Mouse (Mus musculus): Measurements from ENCODE around the gene Chrdl2. TPM values are rescaled to one million over a fixed set of nuclear protein-coding genes. Genes with fewer than 3 reads are reported as not detected.
"Not testable (repeated sequence)": the region's sequence is repeated elsewhere in the genome, so short reads cannot be mapped to it uniquely, and the experiment has no call there.

Gene Chrdl2
- total and polyA plus RNA-seq, 3 experiments = 0.05 TPM; not detected in 2

DNA sequence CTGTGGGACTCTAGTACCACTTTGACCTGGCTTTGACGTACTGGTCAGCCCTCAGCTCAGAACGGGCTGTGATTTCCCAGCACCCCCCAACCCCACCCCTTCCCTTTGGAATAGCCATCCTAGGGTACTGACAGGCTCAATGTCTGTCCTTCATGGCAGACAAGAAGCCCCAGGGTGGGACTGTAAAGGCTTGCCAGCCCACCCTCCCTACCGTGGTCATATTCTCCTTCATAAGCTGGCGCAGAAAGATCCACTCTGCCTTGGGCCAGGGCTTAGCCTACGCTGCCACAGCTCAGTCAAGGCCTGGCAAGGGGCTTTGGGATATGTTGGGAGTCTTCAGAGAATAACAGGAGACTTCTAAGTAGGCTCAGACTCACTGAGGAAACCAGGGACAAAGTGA is 37.1 kb downstream of the Chrdl2 start:
- Histone ChIP-seq H3K9me3 (replicated peaks) (no peaks in the 10 kb centered on the region), H3K36me3 (replicated peaks) (no peaks in the 10 kb centered on the region), H3K4me3 (ENCODE audit: low read depth, low read length) (no peak overlapping the region), H3K27me3 (ENCODE audit: insufficient read depth, low read length) (peaks cover 21% of the 10 kb centered on the region), H3K4me1 (ENCODE audit: insufficient read depth, low read depth, low read length) (no peaks in the 10 kb centered on the region)
- no peak for ATAC-seq (ENCODE audit: extremely low read depth, insufficient number of reproducible peaks, low FRiP score, poor library complexity, severe bottlenecking)
- DNase-seq (ENCODE audit: low spot score) = no peak
- TF ChIP-seq CTCF (IDR thresholded peaks at IDR 0.05; ENCODE audit: low read depth, low read length) (no peak), GATA2 (IDR thresholded peaks at IDR 0.05; ENCODE audit: borderline replicate concordance, low read depth, low read length) (no peak)

- ATAC-seq (ENCODE audit: extremely low read depth, insufficient number of reproducible peaks, low FRiP score, poor library complexity, severe bottlenecking) (no peak), DNase-seq (ENCODE audit: low spot score) (no peak)
- H3K27me3 ChIP-seq (ENCODE audit: insufficient read depth, low read length) = peaks cover 25% of the 10 kb centered on the region
- H3K4me1 ChIP-seq (ENCODE audit: insufficient read depth, low read depth, low read length) = no peaks in the 10 kb centered on the region
- no peaks in the 10 kb centered on the region for H3K9me3 ChIP-seq (replicated peaks)
- no peak overlapping the region for H3K4me3 ChIP-seq (ENCODE audit: low read depth, low read length)
- no peaks in the 10 kb centered on the region for H3K36me3 ChIP-seq (replicated peaks)
- TF ChIP-seq POLR2AphosphoS5 (IDR thresholded peaks at IDR 0.05; ENCODE audit: insufficient replicate concordance, low read depth, low read length) (no peak), GATA1 (IDR thresholded peaks at IDR 0.05; ENCODE audit: borderline replicate concordance, low read length) (no peak), GATA2 (IDR thresholded peaks at IDR 0.05; ENCODE audit: borderline replicate concordance, low read depth, low read length) (no peak), TAL1 (conservative IDR thresholded peaks at IDR 0.05; ENCODE audit: low read depth, low read length) (no peak), CTCF (IDR thresholded peaks at IDR 0.05; ENCODE audit: low read depth, low read length) (no peak)
Observed at GRCm38 (mm10) chr7:100043605-100044031, 37.6 kb downstream of the Chrdl2 start.

GRCm38 (mm10) chr7:100046486-100046885 is 40.5 kb downstream of the Chrdl2 start:
- TF ChIP-seq POLR2AphosphoS5 (IDR thresholded peaks at IDR 0.05; ENCODE audit: insufficient replicate concordance, low read depth, low read length) (no peak), GATA2 (IDR thresholded peaks at IDR 0.05; ENCODE audit: borderline replicate concordance, low read depth, low read length) (no peak), TAL1 (conservative IDR thresholded peaks at IDR 0.05; ENCODE audit: low read depth, low read length) (no peak), GATA1 (IDR thresholded peaks at IDR 0.05; ENCODE audit: borderline replicate concordance, low read length) (no peak), CTCF (IDR thresholded peaks at IDR 0.05; ENCODE audit: low read depth, low read length) (no peak)
- peaks cover 31% of the 10 kb centered on the region for H3K27me3 ChIP-seq (ENCODE audit: insufficient read depth, low read length)
- no peaks in the 10 kb centered on the region for H3K36me3 ChIP-seq (replicated peaks)
- no peaks in the 10 kb centered on the region for H3K9me3 ChIP-seq (replicated peaks)
- ATAC-seq (ENCODE audit: extremely low read depth, insufficient number of reproducible peaks, low FRiP score, poor library complexity, severe bottlenecking) = no peak
- no peaks in the 10 kb centered on the region for H3K4me1 ChIP-seq (ENCODE audit: insufficient read depth, low read depth, low read length)
- DNase-seq (ENCODE audit: low spot score) = no peak
- no peak overlapping the region for H3K4me3 ChIP-seq (ENCODE audit: low read depth, low read length)

DNA sequence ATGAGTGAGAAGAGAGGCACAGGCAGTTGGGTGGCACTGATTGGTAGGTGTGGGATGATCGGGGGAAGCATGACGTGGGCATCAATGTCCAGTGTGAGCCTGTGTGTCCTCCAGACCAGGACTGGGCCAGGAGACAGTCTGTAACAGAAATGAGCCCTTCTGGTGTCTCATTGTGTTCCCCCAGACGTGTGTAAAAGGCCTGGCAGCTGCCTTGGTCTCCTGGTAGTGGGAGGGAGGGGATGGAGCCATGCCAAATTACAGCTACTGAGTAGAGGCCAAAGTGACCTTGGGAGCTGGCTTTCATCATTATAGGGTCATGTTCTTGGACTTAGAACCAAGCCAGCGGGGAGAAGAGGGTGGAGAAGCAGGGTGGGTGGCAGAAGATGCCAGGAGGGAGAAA is 45.9 kb downstream of the Chrdl2 start:
- no peaks in the 10 kb centered on the region for H3K4me1 ChIP-seq (ENCODE audit: insufficient read depth, low read depth, low read length)
- DNase-seq (ENCODE audit: low spot score) = no peak
- ATAC-seq (ENCODE audit: extremely low read depth, insufficient number of reproducible peaks, low FRiP score, poor library complexity, severe bottlenecking) = no peak
- peaks cover 31% of the 10 kb centered on the region for H3K27me3 ChIP-seq (ENCODE audit: insufficient read depth, low read length)
- no peaks in the 10 kb centered on the region for H3K36me3 ChIP-seq (replicated peaks)
- H3K4me3 ChIP-seq (ENCODE audit: low read depth, low read length) = no peak overlapping the region
- no peak for TF ChIP-seq TAL1 (conservative IDR thresholded peaks at IDR 0.05; ENCODE audit: low read depth, low read length)
- no peak for TF ChIP-seq POLR2AphosphoS5 (IDR thresholded peaks at IDR 0.05; ENCODE audit: insufficient replicate concordance, low read depth, low read length)
- TF ChIP-seq GATA1 (IDR thresholded peaks at IDR 0.05; ENCODE audit: borderline replicate concordance, low read length) = no peak
- TF ChIP-seq CTCF (IDR thresholded peaks at IDR 0.05; ENCODE audit: low read depth, low read length) = no peak
- TF ChIP-seq GATA2 (IDR thresholded peaks at IDR 0.05; ENCODE audit: borderline replicate concordance, low read depth, low read length) = no peak
- H3K9me3 ChIP-seq (replicated peaks) = no peaks in the 10 kb centered on the region

GRCm38 (mm10) chr7:100052991-100053390 is 47.0 kb downstream of the Chrdl2 start:
- H3K4me3 ChIP-seq (ENCODE audit: low read depth, low read length); H3K9me3 ChIP-seq (replicated peaks); H3K36me3 ChIP-seq (replicated peaks); DNase-seq (ENCODE audit: low spot score); ATAC-seq (ENCODE audit: extremely low read depth, insufficient number of reproducible peaks, low FRiP score, poor library complexity, severe bottlenecking); H3K4me1 ChIP-seq (ENCODE audit: insufficient read depth, low read depth, low read length): not testable (repeated sequence)
- peaks cover 40% of the 10 kb centered on the region for H3K27me3 ChIP-seq (ENCODE audit: insufficient read depth, low read length)

DNA sequence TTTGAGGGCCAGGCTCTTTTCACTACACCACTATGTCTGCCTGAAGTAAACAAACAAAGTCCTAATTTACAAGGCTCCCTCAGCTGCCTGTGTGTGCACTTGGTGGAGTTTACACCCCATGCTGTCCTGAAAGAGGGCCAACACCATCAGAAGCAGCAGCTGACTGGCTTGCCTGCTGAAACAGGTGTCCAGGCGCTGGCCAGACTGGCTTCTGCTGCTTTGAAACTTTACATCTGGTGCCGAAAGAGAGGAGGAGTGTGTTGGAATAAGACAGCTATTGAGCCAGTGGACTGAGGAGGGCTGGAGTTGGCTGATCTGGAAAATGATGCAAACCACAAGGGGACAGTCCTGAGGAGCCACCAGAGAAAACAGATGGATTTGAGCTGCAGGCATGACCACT is 68.0 kb downstream of the Chrdl2 start:
- ATAC-seq (ENCODE audit: extremely low read depth, insufficient number of reproducible peaks, low FRiP score, poor library complexity, severe bottlenecking) = no peak
- no peaks in the 10 kb centered on the region for H3K27me3 ChIP-seq (ENCODE audit: insufficient read depth, low read length)
- no peak for DNase-seq (ENCODE audit: low spot score)
- no peaks in the 10 kb centered on the region for H3K9me3 ChIP-seq (replicated peaks)
- peaks cover 5% of the 10 kb centered on the region; the same call in 1 of the 2 replicates for H3K4me1 ChIP-seq (ENCODE audit: insufficient read depth, low read depth, low read length)
- TF ChIP-seq CTCF (IDR thresholded peaks at IDR 0.05; ENCODE audit: low read depth, low read length) = no peak
- no peak for TF ChIP-seq TAL1 (conservative IDR thresholded peaks at IDR 0.05; ENCODE audit: low read depth, low read length)
- TF ChIP-seq GATA2 (IDR thresholded peaks at IDR 0.05; ENCODE audit: borderline replicate concordance, low read depth, low read length) = no peak
- no peak for TF ChIP-seq GATA1 (IDR thresholded peaks at IDR 0.05; ENCODE audit: borderline replicate concordance, low read length)
- TF ChIP-seq POLR2AphosphoS5 (IDR thresholded peaks at IDR 0.05; ENCODE audit: insufficient replicate concordance, low read depth, low read length) = no peak
- H3K4me3 ChIP-seq (ENCODE audit: low read depth, low read length) = no peak overlapping the region
- peaks cover 33% of the 10 kb centered on the region for H3K36me3 ChIP-seq (replicated peaks)

DNA sequence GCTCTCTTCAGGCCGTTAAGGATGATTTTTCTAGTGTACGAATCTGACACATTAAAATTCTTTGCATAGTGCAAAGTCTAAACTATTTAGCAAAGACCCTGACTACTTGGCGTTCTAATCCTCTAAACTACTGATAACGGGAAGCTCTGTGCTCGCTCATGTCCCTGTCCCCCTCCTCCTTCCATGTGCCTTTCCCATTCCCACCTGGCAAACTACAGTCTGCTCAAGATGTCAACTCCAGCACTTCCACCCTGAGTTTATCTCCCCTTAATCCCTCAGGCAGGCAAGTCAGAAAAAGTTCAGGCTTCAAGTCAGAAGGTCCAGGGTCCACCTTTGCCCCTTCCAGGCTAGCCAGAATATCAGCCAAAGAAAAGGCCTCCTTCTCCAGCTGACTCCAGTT is 70.3 kb downstream of the Chrdl2 start:
- ATAC-seq (ENCODE audit: extremely low read depth, insufficient number of reproducible peaks, low FRiP score, poor library complexity, severe bottlenecking) (no peak), DNase-seq (ENCODE audit: low spot score) (no peak)
- Histone ChIP-seq H3K36me3 (replicated peaks) (peaks cover 56% of the 10 kb centered on the region), H3K9me3 (replicated peaks) (no peaks in the 10 kb centered on the region), H3K4me1 (ENCODE audit: insufficient read depth, low read depth, low read length) (peaks cover 5% of the 10 kb centered on the region; the same call in 1 of the 2 replicates), H3K4me3 (ENCODE audit: low read depth, low read length) (no peak overlapping the region), H3K27me3 (ENCODE audit: insufficient read depth, low read length) (no peaks in the 10 kb centered on the region)
- no peak for TF ChIP-seq GATA2 (IDR thresholded peaks at IDR 0.05; ENCODE audit: borderline replicate concordance, low read depth, low read length)
- no peak for TF ChIP-seq POLR2AphosphoS5 (IDR thresholded peaks at IDR 0.05; ENCODE audit: insufficient replicate concordance, low read depth, low read length)
- no peak for TF ChIP-seq TAL1 (conservative IDR thresholded peaks at IDR 0.05; ENCODE audit: low read depth, low read length)
